Mouse (Mus musculus) liver, postnatal 0 days (tissue): Measurements from ENCODE around the gene Pde10a.

ENCODE experiments used
- CTCF ChIP-seq: sonication (generic); IDR thresholded peaks from 2 replicates; pipeline ENCODE4 v1.5.1; 2016; ENCODE audit warnings: antibody characterized with exemption, low read depth
- EP300 ChIP-seq: IDR thresholded peaks from 2 replicates; pipeline ENCODE4 v1.6.1; 2016; ENCODE audit warnings: antibody characterized with exemption, low read depth, mild to moderate bottlenecking

GRCm38 (mm10) chr17:8763248-8763647 lies 238.1 kb downstream of the Pde10a start:
- no peak for TF ChIP-seq CTCF
- no peak for TF ChIP-seq EP300
